17 mouse cellular contexts compared by ENCODE assay signal in the genomic region with DNA sequence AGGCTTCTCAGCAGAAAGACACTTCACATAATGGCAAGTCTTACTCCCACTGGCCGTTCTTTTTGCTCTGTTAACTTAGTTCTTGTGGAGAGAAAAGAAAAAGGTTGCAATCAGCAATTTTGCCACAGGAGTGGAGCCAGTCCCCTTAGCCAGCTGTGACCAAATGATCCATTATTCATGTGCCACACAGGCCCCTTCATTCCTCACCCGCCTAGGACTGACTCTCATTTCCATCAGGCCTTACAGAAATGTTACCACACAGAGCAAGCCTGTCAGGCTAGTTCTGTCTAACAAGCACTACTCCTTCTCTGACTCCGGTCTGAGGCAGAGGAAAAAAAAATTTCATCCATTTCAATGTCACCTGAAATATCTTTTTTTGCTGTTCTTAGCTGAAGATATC.
DNase-seq lines count a peak whose midpoint lies in the region; ATAC-seq lines count a peak whose summit lies in the region.
"Had no signal": no experiment of that assay in that cellular context is flagged by ENCODE, and none has a peak within 500 bp of the region (broad histone marks: within the 10 kb centered on the region; RNA-seq: fewer than 3 reads in every experiment).

No protein-coding gene starts in this region.

- peak; percentile 15 for DNase-seq in embryonic facial prominence, embryonic 14.5 days (ENCODE audit: low spot score)
- DNase-seq in embryonic facial prominence, embryonic 10.5 days (ENCODE audit: low spot score): no peak
- peak; percentile 5 for DNase-seq in kidney, adult 9 months
- no peak for DNase-seq in kidney, postnatal 25 days
- DNase-seq in thymus, postnatal 4 days: no peak
- no peak for DNase-seq in layer of hippocampus, postnatal 14 days (ENCODE audit: low spot score in 2 of 2)
- DNase-seq: adrenal gland, postnatal 14 days; cerebellum, adult 9-11 months; gastrocnemius, adult 2 months; heart, adult 11 months; kidney, postnatal 10 days; liver, embryonic 13.5 days had no signal

- no peaks in the 10 kb centered on the region for H3K9me3 ChIP-seq in embryonic facial prominence, embryonic 14.5 days (ENCODE audit: control insufficient read depth, low read length)
- no peaks in the 10 kb centered on the region for H3K9me3 ChIP-seq in embryonic facial prominence, embryonic 10.5 days
- H3K9me3 ChIP-seq in forebrain, embryonic 13.5 days (replicated peaks): no peaks in the 10 kb centered on the region
- no peaks in the 10 kb centered on the region for H3K9me3 ChIP-seq in midbrain, embryonic 13.5 days
- H3K9me3 ChIP-seq: liver, embryonic 13.5 days had no signal

- no peaks in the 10 kb centered on the region for H3K36me3 ChIP-seq in embryonic facial prominence, embryonic 14.5 days (ENCODE audit: control insufficient read depth, insufficient read depth, low read length)
- no peaks in the 10 kb centered on the region for H3K36me3 ChIP-seq in embryonic facial prominence, embryonic 10.5 days (replicated peaks)
- no peaks in the 10 kb centered on the region for H3K36me3 ChIP-seq in forebrain, embryonic 13.5 days (ENCODE audit: poor library complexity, severe bottlenecking)
- H3K36me3 ChIP-seq in midbrain, embryonic 13.5 days: no peaks in the 10 kb centered on the region
- H3K36me3 ChIP-seq: liver, embryonic 13.5 days had no signal

- H3K9ac ChIP-seq in embryonic facial prominence, embryonic 14.5 days (ENCODE audit: low read depth, low read length): no peak overlapping the region
- H3K9ac ChIP-seq in forebrain, embryonic 13.5 days: no peak overlapping the region
- H3K9ac ChIP-seq in midbrain, embryonic 13.5 days (replicated peaks): no peak overlapping the region
- H3K9ac ChIP-seq: liver, embryonic 13.5 days had no signal

- no peak for ATAC-seq in embryonic facial prominence, embryonic 14.5 days (ENCODE audit: low read depth)
- peak; percentile 77; the same call in 1 of the 2 replicates for ATAC-seq in forebrain, embryonic 13.5 days
- peak; percentile 89 for ATAC-seq in midbrain, embryonic 13.5 days
- ATAC-seq: lung, postnatal 0 days had no signal

- no peak overlapping the region for H3K27ac ChIP-seq in embryonic facial prominence, embryonic 14.5 days (replicated peaks; ENCODE audit: low read depth, low read length)
- no peak overlapping the region for H3K27ac ChIP-seq in embryonic facial prominence, embryonic 10.5 days (replicated peaks)
- no peak overlapping the region for H3K27ac ChIP-seq in forebrain, embryonic 13.5 days
- 0 out of 2 replicates have a peak overlapping the region, but pooled peaks have one; percentile 19 for H3K27ac ChIP-seq in midbrain, embryonic 13.5 days
- H3K27ac ChIP-seq: gastrocnemius, adult 2 months; left cerebral cortex, adult 2 months; liver, embryonic 13.5 days had no signal

- H3K27me3 ChIP-seq in embryonic facial prominence, embryonic 14.5 days (replicated peaks; ENCODE audit: control insufficient read depth, insufficient read depth, low read length): no peaks in the 10 kb centered on the region
- H3K27me3 ChIP-seq in embryonic facial prominence, embryonic 10.5 days (replicated peaks; ENCODE audit: low read depth, poor library complexity, severe bottlenecking): no peaks in the 10 kb centered on the region
- no peaks in the 10 kb centered on the region for H3K27me3 ChIP-seq in forebrain, embryonic 13.5 days
- H3K27me3 ChIP-seq in midbrain, embryonic 13.5 days: no peaks in the 10 kb centered on the region
- H3K27me3 ChIP-seq: CH12.LX; liver, embryonic 13.5 days had no signal

- no peak overlapping the region for H3K4me3 ChIP-seq in embryonic facial prominence, embryonic 14.5 days (ENCODE audit: low read depth, low read length)
- H3K4me3 ChIP-seq in embryonic facial prominence, embryonic 10.5 days: no peak overlapping the region
- no peak overlapping the region for H3K4me3 ChIP-seq in forebrain, embryonic 13.5 days
- no peak overlapping the region for H3K4me3 ChIP-seq in midbrain, embryonic 13.5 days (replicated peaks)
- H3K4me3 ChIP-seq: gastrocnemius, adult 2 months; left cerebral cortex, adult 2 months; liver, embryonic 13.5 days had no signal

- H3K4me1 ChIP-seq in embryonic facial prominence, embryonic 14.5 days (ENCODE audit: control insufficient read depth, insufficient read depth, low read length): no peaks in the 10 kb centered on the region
- no peaks in the 10 kb centered on the region for H3K4me1 ChIP-seq in embryonic facial prominence, embryonic 10.5 days
- H3K4me1 ChIP-seq in forebrain, embryonic 13.5 days: peaks cover 5% of the 10 kb centered on the region
- peaks cover 11% of the 10 kb centered on the region; the same call in 1 of the 2 replicates for H3K4me1 ChIP-seq in midbrain, embryonic 13.5 days (replicated peaks)
- H3K4me1 ChIP-seq: liver, embryonic 13.5 days had no signal

- 45% methylated on average over 3 of the region's 3 CpGs for WGBS in embryonic facial prominence, embryonic 14.5 days
- WGBS in embryonic facial prominence, embryonic 10.5 days: 68% methylated on average over 3 of the region's 3 CpGs
- 38% methylated on average over 3 of the region's 3 CpGs for WGBS in forebrain, embryonic 13.5 days
- WGBS in midbrain, embryonic 13.5 days: 18% methylated on average over 3 of the region's 3 CpGs

- H3K4me2 ChIP-seq in embryonic facial prominence, embryonic 14.5 days (ENCODE audit: low read depth, low read length): no peak overlapping the region
- no peak overlapping the region for H3K4me2 ChIP-seq in forebrain, embryonic 13.5 days
- no peak overlapping the region for H3K4me2 ChIP-seq in midbrain, embryonic 13.5 days (replicated peaks)
- H3K4me2 ChIP-seq: liver, embryonic 13.5 days had no signal

Comparison
In these comparisons a context has a peak if more than half of its experiments do, and no peak if none do; other contexts are left out.
1. DNase-seq: peak in embryonic facial prominence, embryonic 14.5 days (single experiment) and kidney, adult 9 months (single experiment); none in embryonic facial prominence, embryonic 10.5 days (single experiment), kidney, postnatal 25 days (0 of 2), thymus, postnatal 4 days (single experiment) and layer of hippocampus, postnatal 14 days (0 of 2).